Mouse (Mus musculus) urinary bladder, postnatal 14 days (tissue): ENCODE results near the gene Hoxa9.

Source experiments
- DNase-seq: peaks from one replicate; pipeline ENCODE4 v3.0.0; 2021; ENCODE audit warnings: low spot score

The Hoxa9 gene

GRCm38 (mm10) chr6:52182030-52182429 is 48.9 kb downstream of the Hoxa9 start:
- DNase-seq, result no peak

DNA sequence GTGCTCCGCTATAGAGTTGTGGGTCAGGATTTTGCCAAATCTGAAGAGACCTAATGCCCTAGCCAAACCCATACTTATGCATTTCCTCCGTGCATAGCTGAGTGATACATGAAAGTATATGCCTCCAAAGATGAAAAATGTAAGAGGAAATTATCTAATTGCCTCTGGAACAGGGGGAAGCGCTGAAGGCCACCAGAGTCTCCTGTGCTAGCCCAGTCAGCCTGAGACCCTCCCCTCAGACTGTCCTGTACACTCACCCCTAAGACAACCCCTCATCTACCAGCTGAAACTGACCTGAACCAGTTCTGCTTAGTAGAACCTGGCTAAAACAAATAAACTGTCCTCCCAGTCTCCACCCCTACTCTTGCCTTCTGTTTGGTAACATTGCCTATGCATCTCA is 50.2 kb downstream of the Hoxa9 start:
- DNase-seq, result no peak

DNA sequence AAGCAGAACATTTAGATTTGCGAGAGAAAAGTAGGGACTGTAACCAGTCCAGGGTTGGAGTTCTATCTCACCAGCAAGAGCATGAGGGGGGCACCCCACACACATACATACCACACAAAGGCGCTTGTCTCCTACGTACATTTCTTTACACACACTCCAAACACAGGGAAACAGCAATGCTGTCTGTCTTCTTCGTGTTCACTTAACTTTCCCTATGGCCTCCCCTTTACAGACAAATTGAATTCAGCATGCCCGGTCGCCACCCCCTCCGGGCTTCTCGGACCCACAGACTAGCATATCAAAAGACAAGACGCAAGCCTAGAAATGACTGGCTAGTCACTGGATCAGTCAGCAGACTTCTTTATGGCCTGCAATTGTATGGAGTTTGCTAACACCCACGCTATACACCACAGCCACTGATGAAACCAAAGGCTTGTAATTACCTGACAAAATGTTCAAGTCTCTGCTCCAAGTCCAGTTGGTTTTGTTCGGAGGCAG is 50.6 kb downstream of the Hoxa9 start:
- no peak for DNase-seq

DNA sequence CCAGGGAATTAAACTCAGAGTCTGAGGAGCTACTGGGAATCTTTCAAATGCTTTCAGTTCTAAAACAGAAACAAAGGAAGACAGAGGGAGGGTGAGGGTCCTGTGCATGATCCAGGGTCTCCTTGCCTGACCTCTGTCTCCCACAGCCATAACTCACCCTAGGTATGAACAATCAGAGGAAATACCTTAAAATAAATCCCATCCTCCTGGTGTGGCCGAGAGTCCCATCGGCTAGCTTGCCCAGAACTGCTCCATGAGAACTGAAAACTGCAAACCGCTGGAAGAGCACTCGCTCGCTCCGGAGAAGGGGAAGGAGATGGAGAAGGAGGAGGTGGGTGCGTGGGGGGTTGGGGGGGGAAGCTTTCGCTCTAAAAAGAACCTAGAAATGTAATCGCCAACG is 51.2 kb downstream of the Hoxa9 start:
- DNase-seq, result no peak

DNA sequence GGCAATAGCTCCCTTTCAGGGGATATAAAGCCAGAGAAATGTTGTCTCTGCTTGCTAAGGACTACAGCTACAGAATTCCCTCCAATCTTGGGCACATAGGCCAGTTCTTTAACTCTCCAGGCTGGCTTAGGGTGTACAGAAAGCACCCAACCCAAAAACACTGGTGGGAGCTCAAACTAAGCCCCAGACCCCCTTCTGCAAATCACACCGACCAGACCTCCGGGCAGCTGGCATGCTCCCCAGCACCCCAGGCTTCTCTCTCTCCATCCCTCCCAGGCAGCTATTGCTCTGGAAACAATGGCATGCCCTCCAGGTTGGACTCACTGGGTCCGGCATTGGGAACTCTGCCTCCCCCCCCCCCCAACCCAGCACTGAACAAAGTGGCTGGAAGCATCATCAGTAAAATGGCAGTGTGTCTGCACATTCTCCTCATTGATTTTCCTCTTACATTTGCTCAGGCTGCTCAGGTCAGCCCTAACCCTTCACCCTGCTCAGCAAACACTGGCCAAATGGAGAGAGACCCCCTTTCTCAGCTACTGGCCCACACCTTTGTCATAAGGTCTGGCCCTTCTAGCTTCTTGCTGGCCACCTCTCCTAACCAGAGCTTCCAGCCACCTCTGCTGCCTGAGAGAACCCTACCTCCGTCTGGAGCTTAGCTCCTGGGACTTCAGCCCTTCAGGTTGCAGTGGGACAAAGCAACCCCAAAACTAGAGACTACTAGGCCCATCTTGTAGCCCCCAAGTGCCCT is 51.8 kb downstream of the Hoxa9 start:
- no peak for DNase-seq

DNA sequence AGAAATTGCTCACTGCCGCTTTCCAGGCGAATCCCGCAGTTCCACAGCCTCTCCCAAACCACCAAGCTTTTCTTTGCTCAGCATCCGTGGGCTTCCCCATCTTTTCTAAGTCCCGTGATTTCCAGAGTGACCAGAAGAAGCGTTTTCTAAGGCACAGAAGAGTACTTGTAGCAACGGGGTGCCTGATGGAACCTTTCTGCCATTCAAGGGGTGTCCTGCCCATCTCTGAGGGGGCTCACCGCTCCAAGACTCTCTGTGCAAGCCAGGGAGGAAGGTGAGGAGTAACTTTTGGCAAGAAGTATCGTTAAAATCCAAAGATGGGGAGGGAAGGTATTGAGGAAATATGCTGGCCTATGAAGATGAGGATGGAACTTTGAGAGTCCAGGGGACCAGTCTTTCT is 53.1 kb downstream of the Hoxa9 start:
- no peak for DNase-seq

DNA sequence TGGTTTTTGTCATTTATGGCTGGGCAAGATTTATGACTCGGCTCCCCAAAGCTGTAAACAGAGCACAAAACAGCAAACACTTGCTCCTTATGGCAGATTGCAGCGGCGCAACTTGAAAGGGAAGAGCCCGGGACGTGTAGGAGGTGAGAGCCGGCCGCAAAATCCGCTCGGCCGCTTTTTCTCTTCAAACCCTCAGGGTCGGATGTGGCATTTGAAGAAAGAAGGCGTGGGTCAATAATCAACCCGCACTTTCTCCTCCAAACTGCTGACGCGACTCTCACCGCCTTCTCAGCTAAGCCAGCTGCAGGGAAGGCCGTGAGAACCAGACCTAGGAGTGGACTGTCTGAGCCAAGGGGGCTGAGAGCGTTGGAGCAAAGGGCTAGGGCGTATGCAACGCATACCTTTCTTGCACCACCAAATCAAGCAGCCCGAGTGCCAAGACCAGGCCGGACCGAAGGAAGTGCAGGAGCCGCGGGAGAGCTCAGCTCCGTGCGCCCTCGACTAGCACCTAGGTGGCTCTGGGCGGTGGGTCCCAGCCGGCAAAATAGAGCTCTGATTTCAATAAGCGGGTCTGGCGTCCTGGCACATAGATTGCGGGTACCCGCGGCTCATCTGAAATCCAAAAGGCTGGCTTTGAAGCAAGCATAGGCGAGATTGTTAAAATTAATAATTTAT is 53.7 kb downstream of the Hoxa9 start, which contains the start of gene 5730596B20Rik:
Gene 5730596B20Rik (plus strand): TSS at position 438 of the 675 bp plus-strand sequence.
- no peak for DNase-seq

DNA sequence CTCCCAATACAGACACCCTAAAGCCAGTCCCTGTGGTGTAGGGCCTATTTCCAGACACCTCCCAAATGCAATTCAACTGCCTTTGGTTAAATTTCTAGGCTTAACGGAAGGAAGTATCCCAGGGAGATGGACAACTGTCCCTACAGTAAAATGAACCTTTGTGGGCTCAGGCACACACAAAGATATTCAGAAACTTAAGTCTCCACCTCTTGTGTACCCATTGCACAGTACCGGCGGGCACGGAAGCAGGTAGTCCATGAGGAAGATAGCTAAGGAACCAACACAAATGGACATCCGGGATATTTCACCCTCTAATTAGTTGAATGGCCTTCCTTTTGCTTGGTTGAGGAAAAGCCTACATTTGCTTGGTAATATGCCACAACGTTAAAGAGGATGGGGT is 54.5 kb downstream of the Hoxa9 start:
- no peak for DNase-seq

DNA sequence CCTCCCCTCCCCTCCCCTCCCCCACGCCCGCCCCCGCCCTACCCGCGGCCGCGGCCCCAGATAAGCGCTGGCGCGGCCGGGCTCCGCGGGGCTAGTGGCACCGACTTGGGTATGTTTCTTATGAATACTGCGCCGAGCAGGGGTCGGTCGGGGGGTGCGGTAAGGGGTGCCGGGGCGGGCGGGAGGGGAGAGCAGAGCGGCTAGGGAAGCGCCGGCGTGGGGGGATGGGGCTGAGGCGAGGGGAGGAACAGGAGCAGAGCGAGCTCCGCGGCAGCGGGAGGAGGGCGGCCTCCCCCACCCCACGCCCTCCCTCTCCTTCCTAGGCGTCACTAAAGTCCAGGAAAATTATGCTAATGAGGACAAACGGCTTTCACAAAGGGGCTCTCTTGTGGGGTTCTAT is 55.0 kb downstream of the Hoxa9 start:
- no peak for DNase-seq

GRCm38 (mm10) chr6:52174968-52175751 is 55.7 kb downstream of the Hoxa9 start:
- DNase-seq, result no peak

DNA sequence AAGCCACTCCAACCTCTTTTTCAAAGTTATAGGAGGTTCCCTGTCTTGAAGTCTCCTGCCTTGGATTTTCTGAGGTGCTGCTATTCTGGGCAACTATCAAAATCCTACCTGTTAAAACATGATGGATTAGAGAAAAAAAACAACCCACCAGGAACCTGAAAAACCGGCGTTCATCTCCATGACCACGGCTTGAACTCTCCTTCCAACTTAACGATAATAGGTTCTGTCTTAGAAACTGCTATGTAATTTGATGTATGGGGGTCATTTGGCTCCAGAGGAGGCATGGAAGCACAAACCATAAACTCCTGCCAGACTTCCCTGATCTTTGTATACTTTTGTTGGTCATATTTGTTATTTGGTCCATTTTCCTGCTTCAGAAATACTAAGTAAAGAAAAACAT is 57.2 kb downstream of the Hoxa9 start:
- no peak for DNase-seq
